Mouse (Mus musculus) thymus, adult 2 months (tissue): ENCODE results near the gene BC004004.

Experiments
- CTCF ChIP-seq: fragments of 200-500 bp; IDR thresholded peaks from 2 replicates; pipeline ENCODE4 v1.5.1; 2012; ENCODE audit warnings: mild to moderate bottlenecking, control low read depth, low read length, moderate library complexity, borderline replicate concordance; ENCODE audit not compliant: control insufficient read depth, poor library complexity, insufficient read depth; ENCODE audit errors: extremely low read depth
- POLR2A ChIP-seq: fragments of 200-500 bp; IDR thresholded peaks from 2 replicates; pipeline ENCODE4 v1.6.1; 2012; ENCODE audit warnings: mild to moderate bottlenecking, low read length, control low read depth, moderate library complexity; ENCODE audit not compliant: control insufficient read depth, poor library complexity, insufficient read depth; ENCODE audit errors: extremely low read depth

DNA sequence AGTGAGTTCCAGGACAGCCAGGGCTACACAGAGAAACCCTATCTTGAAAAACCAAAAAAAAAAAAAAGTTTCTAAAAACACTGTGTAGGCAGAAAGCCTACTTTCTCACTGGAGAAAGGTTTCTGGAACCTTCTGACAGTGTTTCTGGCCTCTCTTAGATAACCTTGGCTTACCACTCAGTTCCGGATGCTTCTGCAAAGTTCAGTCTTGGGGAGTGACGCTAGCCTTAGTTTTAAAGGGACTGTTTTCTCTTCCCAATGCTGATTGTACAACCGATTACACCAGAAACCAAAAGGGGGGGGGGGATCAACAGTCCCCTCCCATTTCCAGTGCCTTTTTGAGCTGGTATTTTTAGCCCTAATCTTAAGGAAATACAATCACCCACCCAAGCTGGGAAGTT lies 55.0 kb downstream of the BC004004 start:
- no peak for TF ChIP-seq CTCF
- TF ChIP-seq POLR2A, result no peak
